Mouse (Mus musculus): ENCODE data around the gene Zfp277. TPM values are rescaled to one million over a fixed set of nuclear protein-coding genes. Genes with fewer than 3 reads are reported as not detected.

The Zfp277 gene
- polyA plus RNA-seq, 2 experiments: 5.1 to 7.4 TPM

DNA sequence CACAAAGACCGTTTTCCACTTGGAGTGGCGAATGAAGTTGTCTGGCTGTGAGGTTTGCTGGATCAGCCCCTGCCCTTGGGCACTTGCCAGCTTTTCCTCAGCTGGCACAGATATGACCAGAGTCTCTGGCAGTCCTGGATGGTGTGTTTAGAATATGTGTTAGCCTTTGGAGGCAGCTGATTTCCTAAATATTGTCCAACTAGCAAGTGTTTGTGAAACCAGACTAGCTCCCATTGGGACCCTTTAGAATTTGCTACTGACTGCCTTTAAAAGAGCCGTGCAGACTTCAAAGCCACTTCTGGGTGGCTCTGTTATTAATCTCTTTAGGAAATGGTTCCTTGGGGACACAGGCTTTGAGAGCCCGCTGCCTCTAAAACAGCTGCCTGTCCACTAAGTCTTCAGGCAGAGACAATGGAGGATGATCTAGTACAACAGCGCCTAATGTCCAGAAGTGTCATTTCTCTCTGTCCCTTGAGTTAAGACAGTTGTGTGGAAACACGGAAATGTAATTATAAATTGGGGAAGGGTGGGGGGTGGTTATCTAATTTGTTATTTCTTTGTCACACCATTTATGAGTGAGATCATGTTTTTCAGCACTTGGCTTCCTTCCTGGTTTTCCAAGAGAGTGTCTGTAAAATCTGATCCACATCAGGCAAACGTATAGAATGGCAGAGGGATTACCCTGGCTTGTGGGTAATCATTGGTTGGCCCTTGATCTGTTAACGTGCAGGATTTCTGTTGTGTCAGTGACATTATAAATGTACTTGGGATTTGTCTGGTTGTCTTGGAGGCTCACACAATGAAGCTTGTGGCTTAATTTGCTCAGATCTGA lies 32.1 kb upstream of the Zfp277 start:
- ATAC-seq (ENCODE audit: insufficient read depth) (no peak), DNase-seq (ENCODE audit: low read depth in 3 of 3, low spot score in 3 of 3) (no peak)
- no peak overlapping the region for H3K4me2 ChIP-seq (ENCODE audit: low read depth)
- no peaks in the 10 kb centered on the region for H3K27me3 ChIP-seq (ENCODE audit: control insufficient read depth, insufficient read depth, low read length)
- H3K9me3 ChIP-seq (ENCODE audit: control insufficient read depth, low read length): no peaks in the 10 kb centered on the region
- H3K4me1 ChIP-seq (replicated peaks; ENCODE audit: control insufficient read depth in 2 of 2, insufficient read depth in 2 of 2, low read length in 1 of 2): no peaks in the 10 kb centered on the region
- TF ChIP-seq CTCF (IDR thresholded peaks at IDR 0.05; ENCODE audit: low read depth) (no peak), EP300 (IDR thresholded peaks at IDR 0.05; ENCODE audit: low read depth) (no peak)
- no peak overlapping the region for H3K4me3 ChIP-seq (ENCODE audit: insufficient read depth in 1 of 2, low read depth in 2 of 2, low read length in 2 of 2)
- no peak overlapping the region for H3K27ac ChIP-seq
- 47% methylated on average over 8 of the region's 8 CpGs for WGBS (ENCODE audit: insufficient replicate concordance)
- H3K9ac ChIP-seq (replicated peaks): no peak overlapping the region
- no peaks in the 10 kb centered on the region for H3K36me3 ChIP-seq (replicated peaks; ENCODE audit: control insufficient read depth, insufficient read depth, low read depth)

DNA sequence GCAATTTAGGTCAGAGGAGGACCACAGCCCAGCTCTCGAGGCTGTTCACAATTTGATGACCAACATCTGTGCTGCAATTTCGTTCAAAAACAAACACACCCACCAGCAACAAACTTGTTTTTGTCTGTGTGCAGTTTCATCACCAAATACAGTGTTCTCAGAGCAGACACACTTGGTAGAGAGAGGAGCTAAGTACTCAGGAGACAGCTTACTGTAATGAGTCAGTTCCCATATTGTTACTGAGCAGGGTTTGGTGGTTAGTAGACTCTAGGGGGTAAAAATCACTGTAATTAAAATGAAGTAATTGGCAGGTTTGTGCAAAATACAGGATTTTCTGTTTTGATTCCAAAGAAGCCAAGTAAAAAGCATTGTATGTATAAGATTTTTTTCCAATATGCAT lies 28.0 kb upstream of the Zfp277 start:
- DNase-seq (ENCODE audit: low read depth in 3 of 3, low spot score in 3 of 3) (no peak), ATAC-seq (ENCODE audit: insufficient read depth) (no peak)
- no peak overlapping the region for H3K4me2 ChIP-seq (ENCODE audit: low read depth)
- H3K27ac ChIP-seq: no peak overlapping the region
- no peaks in the 10 kb centered on the region for H3K27me3 ChIP-seq (ENCODE audit: control insufficient read depth, insufficient read depth, low read length)
- TF ChIP-seq CTCF (IDR thresholded peaks at IDR 0.05; ENCODE audit: low read depth) (no peak), EP300 (IDR thresholded peaks at IDR 0.05; ENCODE audit: low read depth) (no peak)
- H3K4me1 ChIP-seq (replicated peaks; ENCODE audit: control insufficient read depth in 2 of 2, insufficient read depth in 2 of 2, low read length in 1 of 2): no peaks in the 10 kb centered on the region
- no peak overlapping the region for H3K4me3 ChIP-seq (ENCODE audit: insufficient read depth in 1 of 2, low read depth in 2 of 2, low read length in 2 of 2)
- no peak overlapping the region for H3K9ac ChIP-seq (replicated peaks)
- 43% methylated on average over 2 of the region's 2 CpGs for WGBS (ENCODE audit: insufficient replicate concordance)
- no peaks in the 10 kb centered on the region for H3K36me3 ChIP-seq (replicated peaks; ENCODE audit: control insufficient read depth, insufficient read depth, low read depth)
- H3K9me3 ChIP-seq (ENCODE audit: control insufficient read depth, low read length): no peaks in the 10 kb centered on the region

DNA sequence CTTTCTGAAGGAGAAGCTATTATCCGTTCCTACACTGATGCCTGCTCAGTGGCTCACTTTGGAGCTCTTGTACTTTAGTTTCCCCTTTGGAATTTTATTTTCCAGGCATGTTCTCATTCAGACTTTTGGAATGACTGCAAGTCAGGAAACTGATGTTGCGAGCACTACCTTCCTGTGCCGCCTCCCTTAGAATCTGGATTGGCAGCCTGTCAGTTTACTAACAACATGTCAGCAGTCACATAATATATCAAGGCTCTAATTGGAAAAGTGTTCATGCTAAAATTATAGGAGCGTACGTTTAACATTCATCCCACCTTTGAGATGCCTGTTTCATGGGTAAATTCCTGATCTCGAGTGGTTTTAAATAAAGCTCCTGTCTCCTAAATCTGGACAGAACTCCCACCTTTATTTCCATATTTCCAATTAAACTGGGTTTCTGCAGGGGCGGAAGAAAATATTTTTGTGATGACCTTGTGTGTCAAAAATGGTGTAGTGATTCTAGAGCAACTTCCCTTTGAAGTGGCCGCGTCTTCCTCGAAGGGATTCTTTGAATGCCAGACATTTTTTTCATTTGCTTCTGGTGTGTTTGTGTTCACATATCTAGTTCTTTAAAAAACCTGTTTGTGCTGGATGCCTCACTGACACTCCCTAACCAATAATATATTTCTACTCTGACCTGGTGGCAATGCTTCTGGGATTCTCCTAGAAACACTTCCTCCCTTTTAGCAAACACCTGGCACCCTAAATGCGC lies 26.1 kb upstream of the Zfp277 start:
- no peaks in the 10 kb centered on the region for H3K36me3 ChIP-seq (replicated peaks; ENCODE audit: control insufficient read depth, insufficient read depth, low read depth)
- TF ChIP-seq EP300 (IDR thresholded peaks at IDR 0.05; ENCODE audit: low read depth): no peak
- no peak for TF ChIP-seq CTCF (IDR thresholded peaks at IDR 0.05; ENCODE audit: low read depth)
- H3K27me3 ChIP-seq (ENCODE audit: control insufficient read depth, insufficient read depth, low read length): no peaks in the 10 kb centered on the region
- no peak overlapping the region for H3K4me3 ChIP-seq (ENCODE audit: insufficient read depth in 1 of 2, low read depth in 2 of 2, low read length in 2 of 2)
- 41% methylated on average over 11 of the region's 11 CpGs for WGBS (ENCODE audit: insufficient replicate concordance)
- H3K9me3 ChIP-seq (ENCODE audit: control insufficient read depth, low read length): no peaks in the 10 kb centered on the region
- H3K4me1 ChIP-seq (replicated peaks; ENCODE audit: control insufficient read depth in 2 of 2, insufficient read depth in 2 of 2, low read length in 1 of 2): no peaks in the 10 kb centered on the region
- no peak overlapping the region for H3K27ac ChIP-seq
- ATAC-seq (ENCODE audit: insufficient read depth) (no peak), DNase-seq (ENCODE audit: low read depth in 3 of 3, low spot score in 3 of 3) (no peak)
- no peak overlapping the region for H3K9ac ChIP-seq (replicated peaks)
- no peak overlapping the region; the same call in 1 of the 2 replicates for H3K4me2 ChIP-seq (ENCODE audit: low read depth)

DNA sequence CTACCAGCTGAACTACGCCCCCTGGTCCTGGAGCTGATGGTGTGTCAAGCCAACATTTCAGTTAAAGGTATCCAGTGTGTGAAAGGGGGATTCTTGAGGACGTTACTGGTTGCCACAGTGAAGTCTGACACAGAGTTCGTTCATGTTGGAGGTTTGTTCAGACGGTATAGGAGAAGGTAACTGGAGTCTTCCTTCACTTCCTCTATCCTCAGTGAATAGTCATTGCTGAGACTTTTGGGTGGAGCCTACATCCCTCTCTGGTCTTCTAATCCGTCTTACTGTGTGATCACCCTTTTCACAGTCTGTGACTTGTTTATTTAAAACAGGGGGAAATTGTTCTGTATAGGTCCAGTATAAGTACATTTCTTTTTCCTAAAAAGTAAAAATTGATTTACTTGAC lies 23.3 kb upstream of the Zfp277 start:
- Histone ChIP-seq H3K9ac (replicated peaks) (no peak overlapping the region), H3K27me3 (ENCODE audit: control insufficient read depth, insufficient read depth, low read length) (no peaks in the 10 kb centered on the region), H3K4me2 (ENCODE audit: low read depth) (no peak overlapping the region), H3K4me1 (replicated peaks; ENCODE audit: control insufficient read depth in 2 of 2, insufficient read depth in 2 of 2, low read length in 1 of 2) (no peaks in the 10 kb centered on the region), H3K4me3 (ENCODE audit: insufficient read depth in 1 of 2, low read depth in 2 of 2, low read length in 2 of 2) (no peak overlapping the region), H3K9me3 (ENCODE audit: control insufficient read depth, low read length) (no peaks in the 10 kb centered on the region), H3K27ac (no peak overlapping the region), H3K36me3 (replicated peaks; ENCODE audit: control insufficient read depth, insufficient read depth, low read depth) (no peaks in the 10 kb centered on the region)
- ATAC-seq (ENCODE audit: insufficient read depth): no peak
- DNase-seq (ENCODE audit: low read depth in 3 of 3, low spot score in 3 of 3): no peak
- WGBS (ENCODE audit: insufficient replicate concordance): 37% methylated on average over 5 of the region's 5 CpGs
- TF ChIP-seq CTCF (IDR thresholded peaks at IDR 0.05; ENCODE audit: low read depth) (no peak), EP300 (IDR thresholded peaks at IDR 0.05; ENCODE audit: low read depth) (no peak)

DNA sequence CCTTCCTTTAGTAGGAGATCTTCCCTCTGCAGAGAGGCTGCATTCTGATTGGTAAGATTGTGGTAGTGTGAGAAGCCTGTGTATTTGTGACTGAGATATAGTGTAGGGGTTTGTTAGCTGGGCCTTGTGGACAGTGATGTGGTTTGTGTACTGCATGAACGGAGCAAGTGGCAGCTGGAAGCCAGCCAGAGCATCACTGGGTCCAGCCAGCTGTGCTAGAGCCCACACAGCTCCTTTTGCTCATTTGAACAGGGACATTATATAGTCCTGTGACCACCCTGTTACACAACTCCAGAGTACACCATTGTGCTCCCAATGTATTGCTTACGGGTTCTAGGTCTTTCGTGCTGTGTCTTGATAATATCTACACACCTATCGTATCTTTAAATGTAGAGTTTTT lies 22.5 kb upstream of the Zfp277 start:
- Histone ChIP-seq H3K4me3 (ENCODE audit: insufficient read depth in 1 of 2, low read depth in 2 of 2, low read length in 2 of 2) (no peak overlapping the region), H3K4me1 (replicated peaks; ENCODE audit: control insufficient read depth in 2 of 2, insufficient read depth in 2 of 2, low read length in 1 of 2) (no peaks in the 10 kb centered on the region), H3K36me3 (replicated peaks; ENCODE audit: control insufficient read depth, insufficient read depth, low read depth) (no peaks in the 10 kb centered on the region), H3K9me3 (ENCODE audit: control insufficient read depth, low read length) (no peaks in the 10 kb centered on the region), H3K9ac (replicated peaks) (no peak overlapping the region), H3K27ac (no peak overlapping the region), H3K27me3 (ENCODE audit: control insufficient read depth, insufficient read depth, low read length) (no peaks in the 10 kb centered on the region), H3K4me2 (ENCODE audit: low read depth) (no peak overlapping the region)
- TF ChIP-seq CTCF (IDR thresholded peaks at IDR 0.05; ENCODE audit: low read depth): no peak
- no peak for TF ChIP-seq EP300 (IDR thresholded peaks at IDR 0.05; ENCODE audit: low read depth)
- 56% methylated on average over 4 of the region's 4 CpGs for WGBS (ENCODE audit: insufficient replicate concordance)
- no peak for ATAC-seq (ENCODE audit: insufficient read depth)
- no peak for DNase-seq (ENCODE audit: low read depth in 3 of 3, low spot score in 3 of 3)
